Mouse (Mus musculus): ENCODE measurements at regions not wholly inside any gene's neighbourhood (a gene's known extent, or its start where the extent isn't known, plus 50 kb on each side); places are given as distances from the start of the nearest gene placed in this dataset.

DNA sequence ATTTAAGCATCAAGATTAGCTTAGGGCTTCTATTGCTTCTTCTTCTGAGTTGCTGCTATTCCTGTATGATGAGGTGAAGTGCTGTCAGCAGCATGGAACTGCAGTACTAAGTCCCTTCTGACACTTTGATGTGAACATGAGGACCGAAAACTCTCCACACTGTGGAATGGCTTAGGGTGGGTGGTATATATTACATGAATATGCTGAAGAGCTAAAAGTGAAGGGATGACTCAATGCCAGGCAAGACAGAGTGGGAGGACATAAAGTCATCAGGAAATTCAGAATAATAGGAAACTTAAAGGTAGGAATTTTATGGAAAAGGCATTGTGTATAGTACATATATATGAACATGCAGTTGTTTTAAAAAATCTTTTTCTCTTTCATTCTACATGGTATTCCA lies 79.3 kb downstream of the Alg10b start:
- TF ChIP-seq CTCF (IDR thresholded peaks at IDR 0.05; ENCODE audit: borderline replicate concordance, control insufficient read depth, extremely low read depth, insufficient read depth, low read length, poor library complexity) (no peak), POLR2A (IDR thresholded peaks at IDR 0.05; ENCODE audit: control insufficient read depth, extremely low read depth, insufficient read depth, low read length, poor library complexity) (no peak)
